In genomic region chr4:154170506-154171150, GRCm38 (mm10) we compare ENCODE assay signal across 8 mouse cellular contexts. TPM values are rescaled to one million over a fixed set of nuclear protein-coding genes. Genes with fewer than 3 reads are reported as not detected.
DNase-seq lines count a peak whose midpoint lies in the region; ATAC-seq lines count a peak whose summit lies in the region.

Gene Megf6, plus strand, starts transcription at chr4:154170730.

- H3K36me3 ChIP-seq in liver, embryonic 12.5 days, result no peaks in the 10 kb centered on the region
- H3K36me3 ChIP-seq in neural tube, embryonic 12.5 days, result no peaks in the 10 kb centered on the region

- peak within 1 kb of the TSS; percentile 47 for H3K4me3 ChIP-seq in liver, embryonic 12.5 days
- H3K4me3 ChIP-seq in neural tube, embryonic 12.5 days, result peak within 1 kb of the TSS; percentile 58

- no peak within 1 kb of the TSS for H3K9ac ChIP-seq in liver, embryonic 12.5 days
- peak within 1 kb of the TSS; percentile 61 for H3K9ac ChIP-seq in neural tube, embryonic 12.5 days

- H3K27me3 ChIP-seq in liver, embryonic 12.5 days (replicated peaks), result peaks cover 86% of the 10 kb centered on the region
- peaks cover 51% of the 10 kb centered on the region for H3K27me3 ChIP-seq in neural tube, embryonic 12.5 days (replicated peaks)

- H3K9me3 ChIP-seq in liver, embryonic 12.5 days (replicated peaks), result no peaks in the 10 kb centered on the region
- H3K9me3 ChIP-seq in neural tube, embryonic 12.5 days, result no peaks in the 10 kb centered on the region

- peaks cover 11% of the 10 kb centered on the region; the same call in 1 of the 2 replicates for H3K4me1 ChIP-seq in liver, embryonic 12.5 days
- peaks cover 37% of the 10 kb centered on the region for H3K4me1 ChIP-seq in neural tube, embryonic 12.5 days

- peak; percentile 29 for DNase-seq in kidney, adult 18-20 months
- DNase-seq in kidney, adult 11 months, result no peak
- DNase-seq in embryo, embryonic 11.5 days (ENCODE audit: low read depth, low spot score), result peak; percentile 77
- peak; percentile 76 for DNase-seq in heart, postnatal 4 days
- DNase-seq in spleen, postnatal 10 days (ENCODE audit: low spot score in 2 of 2), result no peak
- no peak for DNase-seq in cerebellum, adult 9-11 months

- peak within 1 kb of the TSS; percentile 67 for H3K4me2 ChIP-seq in liver, embryonic 12.5 days
- peak within 1 kb of the TSS; percentile 98 for H3K4me2 ChIP-seq in neural tube, embryonic 12.5 days (replicated peaks)

- peak; percentile 45; the same call in 1 of the 2 replicates for ATAC-seq in liver, embryonic 12.5 days
- peak; percentile 76 for ATAC-seq in neural tube, embryonic 12.5 days (ENCODE audit: low FRiP score, low read depth)

- H3K27ac ChIP-seq in liver, embryonic 12.5 days, result no peak within 1 kb of the TSS
- H3K27ac ChIP-seq in neural tube, embryonic 12.5 days, result no peak within 1 kb of the TSS

- 1% methylated on average over 60 of the region's 61 CpGs for WGBS in liver, embryonic 12.5 days (ENCODE audit: insufficient replicate concordance)
- 1% methylated on average over 60 of the region's 61 CpGs for WGBS in neural tube, embryonic 12.5 days

RNA-seq across cellular contexts. Expression of gene Megf6, which starts in this region (rescaled TPM):
- 10 to 100 TPM; 50.0 to 52.8 TPM for total RNA-seq in heart, postnatal 4 days (2021)
- 3.8 and 4.3 TPM in 2 replicates for polyA plus RNA-seq in liver, embryonic 12.5 days (2016; fragmentation: Nextera tagmentation; extraction: Ambion mirVana)
- 17.7 and 18.8 TPM in 2 replicates for polyA plus RNA-seq in neural tube, embryonic 12.5 days (2016; fragmentation: Nextera tagmentation; extraction: Ambion mirVana)

Comparison
In these comparisons a context has a peak if more than half of its experiments do, and no peak if none do; other contexts are left out.
1. DNase-seq: peak in kidney, adult 18-20 months (single experiment), embryo, embryonic 11.5 days (single experiment) and heart, postnatal 4 days (single experiment); none in kidney, adult 11 months (single experiment), spleen, postnatal 10 days (0 of 2) and cerebellum, adult 9-11 months (single experiment).